Mouse (Mus musculus) embryonic fibroblast, embryonic 13.5 days (primary cell): ENCODE results near the gene Ccdc88a.

Experiments used
- CTCF ChIP-seq: IDR thresholded peaks from 2 replicates; pipeline ENCODE4 v1.5.1; 2011; ENCODE audit warnings: mild to moderate bottlenecking, control low read depth, low read length, moderate library complexity, borderline replicate concordance; ENCODE audit not compliant: insufficient read depth
- POLR2A ChIP-seq: IDR thresholded peaks from 2 replicates; pipeline ENCODE4 v1.6.1; 2011; ENCODE audit warnings: low read depth, mild to moderate bottlenecking, control low read depth, low read length, moderate library complexity

GRCm38 (mm10) chr11:29423496-29423895 lies 50.0 kb downstream of the Ccdc88a start:
- TF ChIP-seq CTCF: no peak
- TF ChIP-seq POLR2A: no peak
